Mouse (Mus musculus): ENCODE results near the gene Cul4a.

The Cul4a gene

DNA sequence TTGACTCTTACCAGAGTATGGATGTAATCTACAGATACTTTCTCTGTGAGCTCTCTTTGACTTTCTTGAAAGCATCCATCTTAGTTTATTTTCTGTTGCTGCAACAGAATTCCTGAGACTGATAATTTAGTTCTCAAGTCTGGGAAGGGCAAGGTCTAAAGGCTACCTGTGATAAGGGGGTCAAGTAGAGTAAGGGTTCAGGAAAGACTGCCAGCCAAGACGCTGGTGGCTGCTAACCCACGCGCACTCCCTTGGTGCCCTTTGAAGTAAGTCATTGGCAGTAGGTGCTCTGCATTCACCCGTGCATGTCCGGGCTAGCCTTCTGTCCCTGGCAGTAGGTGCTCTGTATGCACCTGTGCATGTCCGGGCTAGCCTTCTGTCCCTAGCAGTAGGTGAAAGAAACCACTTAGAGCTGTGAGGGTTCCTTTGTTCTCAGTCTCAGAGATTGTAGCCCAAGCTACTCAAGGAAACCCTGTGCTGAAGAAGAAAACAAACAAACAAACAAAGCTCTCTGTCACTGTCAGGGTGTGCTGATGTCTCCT is 34.3 kb downstream of the Cul4a start:
- no peak for DNase-seq (ENCODE audit: low spot score)

DNA sequence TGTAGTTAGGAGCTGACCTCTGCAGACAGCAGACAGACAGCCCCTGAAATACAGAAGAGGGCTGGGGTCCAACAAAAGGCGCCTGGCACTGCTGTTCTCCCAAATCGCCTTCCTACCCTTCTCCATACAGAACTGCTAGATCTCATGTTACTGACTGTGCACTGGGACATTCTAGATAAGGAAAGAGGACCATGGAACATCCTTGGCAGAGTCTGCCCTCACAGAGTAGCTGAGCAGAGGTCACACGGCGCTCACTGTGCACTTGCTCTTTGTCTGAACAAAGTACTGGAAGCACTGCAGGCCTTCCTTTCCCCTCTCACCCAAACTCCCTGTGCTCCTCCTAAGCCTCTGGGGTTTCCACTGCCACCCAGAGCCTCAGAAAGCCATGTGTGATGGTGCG is 36.3 kb downstream of the Cul4a start:
- DNase-seq (ENCODE audit: low spot score), result no peak

DNA sequence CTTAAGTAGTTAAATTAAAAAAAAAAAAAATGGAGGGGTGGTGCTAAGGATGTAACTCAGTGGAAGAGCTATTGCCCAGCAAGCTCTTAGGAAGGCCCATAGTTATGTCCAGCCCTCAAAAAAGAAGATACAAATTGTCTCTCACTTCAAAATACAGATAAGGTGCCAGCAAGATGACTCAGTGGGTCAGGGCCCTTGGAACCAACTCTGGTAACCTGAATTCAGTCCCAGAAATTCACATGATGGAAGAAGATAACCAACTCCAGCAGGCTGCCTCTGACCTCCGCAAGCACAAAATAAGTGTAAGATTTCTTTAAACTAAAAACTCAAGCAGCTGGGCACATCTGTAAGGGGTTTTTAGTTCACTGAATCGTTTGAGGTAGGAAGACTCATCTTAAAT is 43.1 kb downstream of the Cul4a start:
- DNase-seq (ENCODE audit: low spot score), result no peak

DNA sequence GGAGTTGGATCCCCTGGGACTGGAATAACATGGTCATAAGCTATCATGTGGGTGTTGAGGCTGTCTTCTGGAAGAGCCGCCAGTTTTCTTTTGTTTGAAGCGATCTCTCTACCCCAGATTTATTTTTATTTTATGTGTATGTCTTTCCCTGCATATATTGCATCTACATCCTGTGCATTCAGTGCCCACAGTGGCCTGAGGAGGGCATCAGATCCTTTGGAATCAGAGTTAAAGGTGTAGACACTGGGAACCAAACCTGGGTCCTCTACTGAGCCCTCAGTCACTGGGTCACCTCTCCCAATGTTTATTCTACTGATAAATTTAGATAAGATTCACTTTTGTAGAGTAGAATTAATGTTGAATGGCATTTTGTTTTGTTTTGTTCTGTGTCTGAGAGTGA is 43.9 kb downstream of the Cul4a start:
- DNase-seq (ENCODE audit: low spot score), result no peak

DNA sequence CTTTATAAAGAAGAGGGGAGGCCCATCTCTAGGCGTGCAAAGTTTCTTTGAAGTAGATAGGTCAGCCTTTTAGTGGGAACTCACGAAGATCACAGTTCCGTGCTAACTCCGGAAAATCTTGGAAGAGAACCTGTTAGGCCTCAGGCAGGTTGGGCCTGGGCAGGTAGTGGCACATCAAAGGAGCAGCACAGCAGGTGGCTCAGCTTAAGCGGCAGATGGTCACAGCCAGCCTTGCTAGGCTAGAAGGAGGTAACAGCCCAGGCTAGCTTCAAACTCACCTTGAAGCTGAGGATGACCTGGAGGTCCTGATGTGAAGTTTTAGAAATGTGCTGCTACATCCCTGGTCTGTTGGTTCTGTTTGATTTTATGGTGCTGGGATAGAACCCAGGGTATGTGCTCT is 44.4 kb downstream of the Cul4a start:
- no peak for DNase-seq (ENCODE audit: low spot score)

DNA sequence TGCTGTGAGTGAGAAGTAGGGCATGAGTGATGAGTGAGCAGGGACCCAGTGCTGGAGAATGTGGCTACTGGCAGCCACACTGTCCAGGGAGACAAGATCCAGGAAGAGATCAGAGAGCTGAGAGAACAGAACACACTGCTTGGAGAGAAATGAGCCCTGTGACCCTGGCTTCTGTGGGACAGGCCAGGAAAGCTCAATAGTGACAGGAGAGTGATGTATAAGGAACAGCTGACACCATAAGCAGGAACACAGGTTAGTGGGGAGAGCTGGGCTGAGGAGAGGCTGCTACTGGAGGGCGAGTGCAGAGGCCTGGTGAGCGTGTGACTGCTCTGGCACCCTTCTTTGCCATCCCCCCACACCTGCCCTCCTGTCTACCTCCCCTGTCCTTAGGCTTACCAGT is 45.5 kb downstream of the Cul4a start:
- DNase-seq (ENCODE audit: low spot score), result no peak

DNA sequence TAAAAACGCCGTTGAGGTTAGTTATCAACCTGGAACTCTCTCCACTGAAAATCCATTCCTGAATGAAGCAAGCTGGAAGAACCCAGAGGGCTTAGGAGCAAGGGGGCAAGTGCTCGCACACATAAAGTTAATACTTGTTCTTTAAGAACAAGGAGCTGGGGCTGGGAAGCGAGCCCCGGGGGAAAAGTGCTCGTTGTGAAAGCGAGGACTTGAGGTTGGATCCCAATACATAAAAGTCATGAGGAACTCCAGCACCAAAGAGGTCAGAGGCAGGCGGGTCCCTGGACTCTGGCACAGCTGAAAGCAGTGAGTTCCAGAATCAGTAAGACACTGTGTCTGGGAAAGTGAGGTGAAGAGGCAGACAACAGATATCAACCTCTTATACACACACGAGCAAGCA is 48.7 kb downstream of the Cul4a start:
- DNase-seq (ENCODE audit: low spot score), result no peak

DNA sequence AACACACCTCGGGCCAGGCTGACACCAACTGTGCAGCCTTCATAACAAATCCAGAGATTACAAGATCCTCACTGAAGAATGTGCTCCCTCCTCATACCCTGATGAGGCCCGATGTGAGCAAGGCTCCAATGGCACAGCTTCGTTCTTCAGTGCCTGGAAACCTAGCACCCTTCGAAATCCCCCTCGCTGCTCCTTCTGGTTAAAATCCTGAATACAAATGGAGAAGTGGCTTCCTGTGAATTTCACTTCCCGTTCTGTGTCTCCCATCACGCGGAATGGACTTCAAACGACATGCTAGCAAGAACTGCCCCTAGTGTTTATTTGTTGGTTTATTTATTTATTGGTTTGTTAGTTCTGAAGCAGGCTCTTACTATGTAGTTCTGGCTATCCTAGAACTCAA is 49.9 kb downstream of the Cul4a start:
- DNase-seq (ENCODE audit: low spot score), result no peak

DNA sequence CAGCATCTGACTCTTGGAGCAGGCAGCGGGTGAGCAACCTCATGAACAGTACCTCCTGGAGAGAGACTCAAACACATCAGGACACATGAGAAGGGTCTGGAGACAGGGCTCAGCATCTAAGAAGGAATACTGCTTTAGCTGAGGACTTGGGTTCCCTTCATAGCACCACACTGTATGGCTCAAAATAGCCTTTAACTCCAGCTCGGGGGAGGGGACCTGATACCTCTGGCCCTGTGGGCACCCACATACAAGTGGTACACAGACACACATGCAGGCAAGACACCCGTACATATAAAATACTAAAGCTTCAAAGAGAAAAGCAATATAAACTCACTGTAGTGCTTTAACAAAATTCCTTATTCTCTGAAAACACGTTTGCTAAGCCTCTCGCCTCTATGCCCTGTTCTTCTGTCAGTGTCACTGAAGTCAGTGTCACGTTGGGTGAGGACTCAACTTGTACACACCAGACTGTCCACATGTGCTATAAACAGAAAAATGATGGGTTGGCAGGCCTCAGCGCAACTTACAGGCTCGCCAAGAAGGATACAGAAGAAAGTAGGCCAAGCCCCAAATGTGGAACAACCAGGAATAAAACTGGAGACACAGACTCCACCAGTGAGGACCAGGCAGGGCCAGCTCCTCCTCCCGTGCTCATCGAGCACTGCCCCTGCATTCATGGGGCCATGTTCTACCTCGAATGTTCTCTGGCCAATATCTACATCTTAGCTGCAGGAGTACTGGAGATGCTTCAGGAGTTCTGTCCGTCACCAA is 51.1 kb downstream of the Cul4a start:
- DNase-seq (ENCODE audit: low spot score), result no peak

DNA sequence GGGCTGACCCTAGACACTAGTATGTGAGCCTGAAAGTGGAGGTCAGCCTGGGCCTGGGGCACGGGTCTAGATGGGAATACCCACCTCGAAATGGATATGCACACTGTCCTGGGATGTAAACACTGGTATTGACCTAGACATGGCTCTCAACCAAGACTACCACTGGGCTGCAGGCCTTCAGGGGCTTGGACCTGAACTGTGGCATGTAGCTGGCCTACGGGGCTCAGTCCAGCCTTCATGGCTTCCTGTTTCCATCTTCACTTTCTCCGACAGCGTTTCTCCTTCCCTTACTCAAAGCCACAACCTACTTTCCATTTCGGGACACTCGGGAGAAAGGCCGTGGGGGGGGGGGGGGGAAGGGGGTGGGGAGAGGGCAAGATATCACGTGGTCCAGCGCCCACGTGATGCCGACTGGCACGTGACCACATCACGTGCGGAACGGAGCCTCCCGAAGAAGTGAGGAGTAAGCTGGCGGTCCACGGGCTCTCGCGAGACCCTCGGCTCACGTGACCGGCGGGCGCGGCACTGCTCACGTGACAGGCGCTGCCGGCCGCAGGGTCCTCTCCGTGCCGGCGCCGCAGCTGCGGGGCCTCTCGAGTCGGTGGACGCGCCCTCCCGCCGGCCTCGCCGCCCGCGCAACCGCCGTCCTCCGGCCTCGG is 53.4 kb downstream of the Cul4a start, which contains the start of gene Lamp1:
Gene Lamp1 (plus strand): TSS at position 444 of the 659 bp plus-strand sequence.
- DNase-seq (ENCODE audit: low spot score), result peak; percentile 99

DNA sequence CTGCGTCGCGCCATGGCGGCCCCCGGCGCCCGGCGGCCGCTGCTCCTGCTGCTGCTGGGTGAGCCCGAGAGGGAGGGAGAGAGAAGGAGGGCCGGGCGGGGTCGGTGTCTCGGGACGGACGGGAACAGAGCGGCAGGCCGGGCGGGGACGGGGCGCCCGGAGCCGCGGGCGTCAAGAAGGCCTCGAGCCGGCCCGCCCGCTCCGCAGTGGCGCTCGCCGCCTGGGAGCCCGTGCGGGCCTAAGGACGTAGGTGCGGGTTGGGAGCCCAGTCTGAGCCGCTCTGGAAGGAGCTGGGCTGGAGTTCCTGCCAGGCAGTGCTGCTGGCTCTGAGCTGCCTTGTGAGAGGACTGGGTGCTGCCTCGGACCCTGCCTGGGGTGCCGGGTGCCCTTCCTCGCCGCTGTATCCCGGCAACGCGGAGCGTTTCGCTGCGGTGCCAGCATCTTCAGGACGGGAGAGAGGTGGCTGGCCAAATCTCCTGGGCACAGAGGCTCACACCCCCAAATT is 54.0 kb downstream of the Cul4a start:
- DNase-seq (ENCODE audit: low spot score), result peak; percentile 31

DNA sequence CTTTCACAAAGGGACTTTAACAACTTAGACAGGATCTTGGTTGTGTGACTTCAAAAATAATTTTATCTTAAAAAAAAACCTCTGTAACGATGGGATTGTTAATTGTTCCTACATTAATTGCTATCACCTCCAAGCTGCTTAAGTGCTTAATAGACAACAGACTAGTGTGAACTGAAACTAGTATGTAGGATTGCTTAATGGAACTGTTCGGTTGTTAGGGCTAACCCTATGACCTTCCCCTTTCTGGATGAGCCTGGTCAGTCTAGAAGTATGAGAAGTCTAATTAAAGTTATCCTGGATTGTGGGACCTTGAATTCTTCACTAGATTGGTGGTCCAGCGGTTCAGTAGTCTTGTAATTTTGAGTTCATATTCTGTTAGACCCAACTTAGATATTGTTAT is 55.3 kb downstream of the Cul4a start:
- DNase-seq (ENCODE audit: low spot score), result no peak

DNA sequence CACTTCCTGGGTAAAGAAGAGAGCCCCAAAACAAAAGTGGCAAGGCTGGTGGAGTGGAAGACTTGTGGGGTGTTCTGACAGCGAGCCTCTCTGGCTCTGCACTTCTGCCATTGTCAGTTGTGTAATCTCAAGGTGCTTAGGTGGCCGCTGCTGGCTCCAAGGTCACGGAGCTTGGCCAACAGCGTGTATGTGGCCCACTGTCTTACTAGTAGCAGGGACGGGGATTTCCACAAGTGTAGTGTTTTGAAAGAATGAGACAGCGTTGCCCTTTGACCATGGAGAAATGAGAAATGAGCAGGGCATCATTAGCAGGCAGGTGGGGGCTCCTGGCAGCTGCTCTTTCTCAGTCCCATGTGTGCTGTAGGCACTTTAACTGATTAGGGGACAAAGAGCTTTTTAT is 56.7 kb downstream of the Cul4a start:
- no peak for DNase-seq (ENCODE audit: low spot score)

DNA sequence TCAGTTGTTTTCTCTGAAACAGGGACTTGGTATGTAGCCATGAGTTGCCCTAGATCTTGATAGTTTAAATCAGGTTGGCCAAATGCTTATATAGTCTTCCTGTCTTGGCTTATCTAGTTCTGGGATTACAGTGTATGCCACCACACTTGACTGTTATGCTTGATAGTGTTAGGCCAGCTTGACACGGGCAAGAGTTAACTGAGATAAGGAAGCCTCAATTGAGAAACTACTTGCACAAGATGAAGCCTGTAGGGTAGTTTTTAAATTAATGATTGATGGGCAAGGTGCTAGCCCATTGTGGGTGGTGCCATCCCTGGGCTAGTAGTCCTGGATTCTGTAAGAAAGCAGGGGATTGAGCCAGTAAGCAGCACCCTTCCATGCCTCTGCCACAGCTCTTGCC is 58.1 kb downstream of the Cul4a start:
- DNase-seq (ENCODE audit: low spot score), result no peak

DNA sequence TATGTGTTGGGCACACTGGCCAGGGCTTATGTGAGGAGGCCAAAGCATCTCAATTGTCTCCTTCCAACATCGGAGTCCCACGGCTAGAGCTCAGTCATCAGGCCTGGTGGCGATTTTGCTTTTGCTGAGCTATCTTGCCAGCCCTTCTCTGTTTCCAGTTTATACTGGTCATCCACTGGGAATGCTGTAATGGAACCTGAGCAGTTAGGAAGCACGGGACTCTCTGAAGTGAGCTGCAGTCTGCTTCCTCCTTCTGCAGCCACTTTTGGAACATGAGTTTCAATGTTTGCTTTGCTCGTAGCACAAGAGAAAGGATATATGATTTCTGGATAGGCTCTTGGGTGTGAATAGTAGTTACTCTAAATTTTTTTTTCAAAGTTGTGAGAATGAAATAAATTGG is 58.9 kb downstream of the Cul4a start:
- DNase-seq (ENCODE audit: low spot score), result no peak

DNA sequence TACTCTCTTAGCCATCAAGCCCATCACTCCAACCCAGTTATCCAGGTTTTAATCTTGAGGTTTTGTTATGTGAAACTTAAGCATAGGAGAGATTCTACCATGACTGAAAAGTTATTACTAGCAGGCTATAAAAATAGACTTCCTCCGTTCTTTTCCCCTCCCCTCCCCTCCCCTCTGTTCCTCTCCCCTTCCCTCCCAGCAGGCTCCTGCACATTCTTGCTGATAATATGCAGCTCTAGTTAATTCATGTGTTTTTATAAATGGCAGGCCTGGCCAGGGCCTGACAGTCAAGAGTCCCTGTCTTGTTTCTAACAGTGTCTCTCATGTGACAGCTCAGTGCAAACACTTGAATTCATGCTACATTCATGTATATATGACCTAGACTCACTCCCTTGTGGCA is 65.1 kb downstream of the Cul4a start:
- no peak for DNase-seq (ENCODE audit: low spot score)

DNA sequence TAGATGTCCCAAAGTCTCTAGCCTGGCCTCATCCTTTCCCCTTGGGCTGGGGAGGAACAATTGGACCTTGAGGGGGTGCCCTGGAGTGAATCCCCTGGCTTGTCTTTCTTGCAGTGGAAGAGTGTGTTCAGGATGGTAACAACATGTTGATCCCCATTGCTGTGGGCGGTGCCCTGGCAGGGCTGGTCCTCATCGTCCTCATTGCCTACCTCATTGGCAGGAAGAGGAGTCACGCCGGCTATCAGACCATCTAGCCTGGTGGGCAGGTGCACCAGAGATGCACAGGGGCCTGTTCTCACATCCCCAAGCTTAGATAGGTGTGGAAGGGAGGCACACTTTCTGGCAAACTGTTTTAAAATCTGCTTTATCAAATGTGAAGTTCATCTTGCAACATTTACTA is 68.9 kb downstream of the Cul4a start:
- no peak for DNase-seq (ENCODE audit: low spot score)

DNA sequence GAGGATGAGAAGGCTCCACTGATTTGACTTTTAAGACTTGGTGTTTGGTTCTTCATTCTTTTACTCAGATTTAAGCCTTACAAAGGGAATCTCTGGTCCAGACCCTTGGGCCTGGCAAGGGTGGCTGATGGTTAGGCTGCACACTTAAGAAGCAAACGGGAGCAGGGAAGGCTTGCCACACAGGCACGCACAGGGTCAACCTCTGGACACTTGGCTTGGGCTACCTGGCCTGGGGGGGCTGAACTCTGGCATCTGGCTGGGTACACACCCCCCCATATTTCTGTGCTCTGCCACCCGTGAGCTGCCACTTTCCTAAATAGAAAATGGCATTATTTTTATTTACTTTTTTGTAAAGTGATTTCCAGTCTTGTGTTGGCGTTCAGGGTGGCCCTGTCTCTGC is 69.4 kb downstream of the Cul4a start:
- no peak for DNase-seq (ENCODE audit: low spot score)

DNA sequence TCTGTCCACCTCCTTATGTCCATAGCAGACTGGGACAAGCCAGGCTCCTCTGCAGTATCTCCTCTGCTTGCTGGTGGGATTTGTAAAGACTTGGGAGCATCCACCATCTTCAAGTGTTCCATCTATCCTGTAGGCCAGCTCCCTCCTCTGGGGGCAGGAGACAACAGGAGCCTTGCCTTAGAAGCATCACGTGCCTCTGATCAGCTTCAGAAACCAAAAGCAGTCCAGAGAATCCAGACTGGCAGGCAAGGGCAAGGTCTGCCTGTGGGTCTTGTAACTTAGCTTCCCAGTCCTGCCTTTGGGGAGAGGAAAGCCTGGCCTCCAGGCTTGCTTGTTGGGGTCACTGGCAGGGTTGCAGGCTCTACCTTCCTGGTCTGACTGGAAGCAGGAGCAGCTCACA is 70.2 kb downstream of the Cul4a start:
- DNase-seq (ENCODE audit: low spot score), result no peak

DNA sequence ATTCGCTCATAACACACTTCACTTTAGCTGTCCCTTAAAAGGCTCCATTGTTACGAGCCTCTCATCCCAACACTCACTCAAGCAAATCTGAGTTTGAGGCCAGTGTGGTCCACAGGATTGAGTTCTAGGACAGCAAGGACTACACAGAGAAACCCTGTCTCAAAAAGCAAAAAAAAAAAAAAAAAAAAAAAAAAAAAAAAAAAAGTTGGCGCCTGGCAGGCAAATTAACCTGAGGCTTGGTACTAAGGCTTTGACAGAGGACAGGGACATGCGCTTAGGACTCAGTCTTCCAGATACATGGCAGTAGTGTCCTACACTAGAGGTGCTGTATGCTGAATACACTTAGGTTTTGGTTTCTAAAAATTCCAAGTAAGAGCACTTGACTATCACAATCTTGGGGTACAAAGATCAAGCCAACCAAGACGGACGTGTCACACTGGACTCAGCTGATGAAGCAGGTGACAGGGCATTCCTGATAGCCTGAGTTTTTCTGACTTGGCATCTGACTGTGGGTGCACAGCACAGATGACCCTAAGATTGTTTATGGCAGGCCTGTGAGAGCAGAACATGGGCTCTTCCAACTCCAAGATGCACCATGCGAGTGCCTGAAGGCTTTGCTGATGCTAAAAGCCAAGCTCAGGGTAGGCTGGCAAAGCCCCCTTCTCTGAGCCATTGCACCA is 71.9 kb downstream of the Cul4a start:
- no peak for DNase-seq (ENCODE audit: low spot score)

DNA sequence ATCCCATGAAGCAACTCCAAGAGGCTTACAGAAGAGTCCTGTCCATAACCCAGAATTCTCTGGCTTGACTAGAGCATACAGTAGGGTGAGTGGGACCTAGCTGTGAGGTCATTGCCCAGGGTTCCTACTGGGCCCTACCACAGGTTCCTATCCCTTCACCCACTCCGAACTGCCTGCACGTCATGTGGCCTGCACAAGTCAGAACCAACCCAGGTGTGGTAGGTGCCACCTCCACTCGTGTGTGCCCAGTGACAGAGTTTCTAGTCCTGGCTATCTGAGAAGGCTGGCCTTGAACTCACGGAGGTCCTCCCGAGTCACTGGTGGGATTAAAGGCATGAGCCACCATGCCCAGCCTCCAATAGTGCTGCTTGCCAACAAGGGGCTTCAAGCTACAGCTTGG is 72.7 kb downstream of the Cul4a start:
- DNase-seq (ENCODE audit: low spot score), result no peak

DNA sequence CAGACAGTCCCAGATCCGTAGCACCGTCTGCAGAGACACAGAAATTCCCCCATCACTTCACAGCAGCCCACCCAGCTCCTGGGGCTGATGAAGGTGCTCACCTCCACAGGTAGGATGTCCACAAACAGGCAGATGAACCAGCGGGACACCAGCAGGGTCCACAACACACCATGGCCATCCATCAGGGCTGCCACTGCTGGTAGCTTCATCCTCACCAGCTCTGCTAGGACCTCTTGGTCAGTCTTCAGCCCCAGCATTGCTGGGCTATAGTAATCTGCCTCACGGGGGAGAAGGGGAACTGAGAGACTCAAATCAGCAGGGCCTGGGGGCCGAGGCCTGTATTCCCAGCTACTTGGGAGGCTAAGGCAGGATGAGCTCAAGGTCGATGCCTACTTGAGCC is 74.1 kb downstream of the Cul4a start:
- DNase-seq (ENCODE audit: low spot score), result no peak

DNA sequence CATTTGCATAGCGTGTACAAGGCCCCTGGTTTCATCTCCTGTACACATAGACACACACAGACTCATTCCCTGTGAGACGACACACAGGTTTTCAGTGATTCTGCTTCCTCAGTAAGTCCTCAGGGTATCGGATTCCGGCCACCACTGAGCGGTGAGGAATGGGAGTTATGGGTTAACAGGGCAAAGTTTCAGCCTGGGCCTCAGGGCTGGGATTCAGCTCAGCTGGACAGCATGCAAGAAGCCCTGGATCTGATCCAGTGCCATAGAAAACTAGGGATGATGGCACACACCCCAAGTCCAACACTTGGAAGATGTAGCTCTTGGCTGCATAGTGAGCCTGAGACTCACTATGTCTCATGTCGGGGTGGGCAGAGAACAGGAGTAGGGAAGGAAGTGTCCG is 74.5 kb downstream of the Cul4a start:
- DNase-seq (ENCODE audit: low spot score), result no peak
